ENCODE assay signal across 31 mouse cellular contexts in the genomic region with DNA sequence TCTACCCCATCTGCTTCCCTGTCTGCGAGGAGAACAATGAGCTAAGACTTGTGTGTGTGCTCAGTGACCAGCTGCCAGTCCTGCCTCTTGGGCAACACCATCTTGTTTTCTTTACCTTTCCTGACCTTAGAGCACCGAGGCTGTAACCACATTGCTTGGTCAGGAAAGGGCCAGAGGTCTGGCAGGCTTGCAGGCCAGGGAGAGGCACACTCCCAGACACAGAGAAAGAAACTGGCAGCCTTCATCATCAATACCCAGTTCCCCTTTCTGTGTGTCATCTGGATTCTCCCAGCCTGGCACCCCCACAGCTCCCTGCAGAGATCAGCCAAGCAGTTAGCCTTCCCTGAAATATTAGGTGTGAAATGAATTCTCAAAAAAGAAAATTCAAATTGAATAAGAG.
DNase-seq lines count a peak whose midpoint lies in the region; ATAC-seq and TF ChIP-seq lines count a peak whose summit lies in the region.
"Had no signal": no experiment of that assay in that cellular context is flagged by ENCODE, and none has a peak within 500 bp of the region (broad histone marks: within the 10 kb centered on the region; RNA-seq: fewer than 3 reads in every experiment).

No protein-coding gene starts in this region.

- H3K79me2 ChIP-seq in MEL (ENCODE audit: control insufficient read depth, insufficient read depth, low read length, poor library complexity): no peaks in the 10 kb centered on the region

- TF ChIP-seq EP300 in MEL (IDR thresholded peaks at IDR 0.05; ENCODE audit: low read depth in 1 of 2, low read length in 2 of 2): no peak

- peak; percentile 85 for DNase-seq in heart, adult 11 months
- DNase-seq in heart, adult 8-10 months (ENCODE audit: low spot score): no peak
- peak; percentile 14 to 47 for DNase-seq in lung, adult 18-20 months
- DNase-seq in lung, postnatal 14 days: no peak
- DNase-seq in MEL (ENCODE audit: low read depth, low spot score): peak; percentile 20
- no peak for DNase-seq in heart, adult 18-20 months
- no peak for DNase-seq in hindbrain, embryonic 11.5 days (ENCODE audit: low spot score)
- DNase-seq: adrenal gland, postnatal 10 days; B cell, adult 2 months; cerebellum, adult 9-10 months; gastrocnemius, postnatal 14 days; heart, adult 2 months; heart, postnatal 10 days; kidney, adult 18-20 months; kidney, postnatal 25 days; right cerebral cortex, postnatal 25 days; thymus, adult 18-20 months; thymus, postnatal 36 days had no signal

- no peaks in the 10 kb centered on the region for H3K9me3 ChIP-seq in MEL (replicated peaks; ENCODE audit: insufficient read depth, low read length)
- H3K9me3 ChIP-seq in hindbrain, embryonic 11.5 days (ENCODE audit: control insufficient read depth, low read length): no peaks in the 10 kb centered on the region
- H3K9me3 ChIP-seq: embryonic facial prominence, embryonic 10.5 days; embryonic facial prominence, embryonic 15.5 days; forebrain, embryonic 13.5 days; heart, embryonic 13.5 days; kidney, embryonic 15.5 days; limb, embryonic 10.5 days; limb, embryonic 15.5 days; lung, embryonic 15.5 days had no signal

- no peak overlapping the region for H3K9ac ChIP-seq in MEL (ENCODE audit: control insufficient read depth, low read depth, low read length, poor library complexity, severe bottlenecking)
- no peak overlapping the region for H3K9ac ChIP-seq in hindbrain, embryonic 11.5 days (ENCODE audit: low read depth, low read length)
- H3K9ac ChIP-seq: embryonic facial prominence, embryonic 15.5 days; forebrain, embryonic 13.5 days; heart, embryonic 13.5 days; kidney, embryonic 15.5 days; limb, embryonic 15.5 days; lung, embryonic 15.5 days had no signal

- peaks cover 0 to 8% of the 10 kb centered on the region in 2 experiments; a peak in 2 of 4 replicates for H3K36me3 ChIP-seq in MEL (ENCODE audit: control insufficient read depth in 1 of 2, insufficient read depth in 2 of 2, low read length in 2 of 2)
- H3K36me3 ChIP-seq in hindbrain, embryonic 11.5 days (ENCODE audit: control insufficient read depth, insufficient read depth, low read length): no peaks in the 10 kb centered on the region
- H3K36me3 ChIP-seq: embryonic facial prominence, embryonic 10.5 days; embryonic facial prominence, embryonic 15.5 days; heart, embryonic 13.5 days; hindbrain, embryonic 10.5 days; kidney, embryonic 15.5 days; limb, embryonic 10.5 days; limb, embryonic 15.5 days; lung, embryonic 15.5 days had no signal

- peaks cover 5 to 15% of the 10 kb centered on the region in 2 experiments; a peak in 3 of 4 replicates for H3K4me1 ChIP-seq in MEL (ENCODE audit: control insufficient read depth in 1 of 2, insufficient read depth in 2 of 2, low read length in 2 of 2)
- no peaks in the 10 kb centered on the region for H3K4me1 ChIP-seq in hindbrain, embryonic 11.5 days (replicated peaks; ENCODE audit: control insufficient read depth, insufficient read depth, low read length)
- H3K4me1 ChIP-seq: embryonic facial prominence, embryonic 15.5 days; forebrain, embryonic 13.5 days; heart, embryonic 13.5 days; hindbrain, embryonic 10.5 days; limb, embryonic 10.5 days; limb, embryonic 15.5 days; lung, embryonic 15.5 days had no signal

- no peak for TF ChIP-seq POLR2A in MEL (IDR thresholded peaks at IDR 0.05; ENCODE audit: control insufficient read depth in 1 of 2, insufficient read depth in 1 of 2, low read depth in 1 of 2, low read length in 2 of 2, poor library complexity in 1 of 2)

- no peak overlapping the region for H3K4me3 ChIP-seq in MEL (ENCODE audit: control insufficient read depth in 1 of 2, insufficient read depth in 1 of 2, low read depth in 2 of 2, low read length in 2 of 2)
- no peak overlapping the region for H3K4me3 ChIP-seq in hindbrain, embryonic 11.5 days (ENCODE audit: low read depth, low read length)
- H3K4me3 ChIP-seq: embryonic facial prominence, embryonic 10.5 days; embryonic facial prominence, embryonic 15.5 days; forebrain, embryonic 13.5 days; heart, adult 2 months; heart, embryonic 13.5 days; hindbrain, embryonic 10.5 days; kidney, embryonic 15.5 days; limb, embryonic 10.5 days; limb, embryonic 15.5 days; lung, embryonic 15.5 days had no signal

- peak; percentile 97 for ATAC-seq in granulocyte monocyte progenitor cell, adult 5-6 weeks (replicated peaks; ENCODE audit: poor library complexity, severe bottlenecking)
- no peak for ATAC-seq in hindbrain, embryonic 11.5 days (ENCODE audit: low FRiP score)
- ATAC-seq: forebrain, embryonic 13.5 days; hindbrain, embryonic 16.5 days; midbrain, embryonic 16.5 days had no signal

- H3K27me3 ChIP-seq in MEL (ENCODE audit: control insufficient read depth in 1 of 2, insufficient read depth in 2 of 2, low read length in 2 of 2): no peaks in the 10 kb centered on the region
- H3K27me3 ChIP-seq in hindbrain, embryonic 11.5 days (ENCODE audit: control insufficient read depth, insufficient read depth, low read length): peaks cover 2% of the 10 kb centered on the region; the same call in 1 of the 2 replicates
- H3K27me3 ChIP-seq: lung, embryonic 15.5 days had no signal

- WGBS in hindbrain, embryonic 11.5 days: 36% methylated on average over 1 of the region's 2 CpGs

- TF ChIP-seq CTCF in MEL (IDR thresholded peaks at IDR 0.05 in 2 of 3, conservative IDR thresholded peaks at IDR 0.05 in 1 of 3; ENCODE audit: control insufficient read depth in 1 of 3, insufficient read depth in 1 of 3, low read depth in 2 of 3, low read length in 3 of 3, poor library complexity in 1 of 3, severe bottlenecking in 1 of 3): no peak

- H3K27ac ChIP-seq in MEL (ENCODE audit: control insufficient read depth, low read depth, low read length): no peak overlapping the region
- no peak overlapping the region for H3K27ac ChIP-seq in hindbrain, embryonic 11.5 days (ENCODE audit: low read depth, low read length)
- H3K27ac ChIP-seq: embryonic facial prominence, embryonic 10.5 days; embryonic facial prominence, embryonic 15.5 days; forebrain, embryonic 13.5 days; heart, adult 2 months; heart, embryonic 13.5 days; hindbrain, embryonic 10.5 days; kidney, embryonic 15.5 days; limb, embryonic 10.5 days; limb, embryonic 15.5 days; lung, embryonic 15.5 days had no signal

- TF ChIP-seq RAD21 in MEL (IDR thresholded peaks at IDR 0.05; ENCODE audit: low read depth, low read length): no peak

- H3K4me2 ChIP-seq in hindbrain, embryonic 11.5 days (replicated peaks; ENCODE audit: low read depth, low read length): no peak overlapping the region
- H3K4me2 ChIP-seq: embryonic facial prominence, embryonic 15.5 days; forebrain, embryonic 13.5 days; heart, embryonic 13.5 days; kidney, embryonic 15.5 days; limb, embryonic 15.5 days; lung, embryonic 15.5 days; midbrain, embryonic 11.5 days had no signal

TF ChIP-seq in MEL, 35 proteins besides CTCF, POLR2A, EP300 and RAD21:
- TF ChIP-seq MYC (IDR thresholded peaks at IDR 0.05; ENCODE audit: low read depth, low read length) (no peak), JUND (IDR thresholded peaks at IDR 0.05; ENCODE audit: low read depth, low read length) (no peak), MAFK (IDR thresholded peaks at IDR 0.05; ENCODE audit: borderline replicate concordance, low read depth, low read length) (no peak), MAX (IDR thresholded peaks at IDR 0.05; ENCODE audit: low read length) (no peak), POLR2AphosphoS2 (IDR thresholded peaks at IDR 0.05; ENCODE audit: low read length) (no peak), SIN3A (IDR thresholded peaks at IDR 0.05; ENCODE audit: low read length) (no peak), MEF2A (IDR thresholded peaks at IDR 0.05; ENCODE audit: extremely low read depth, insufficient replicate concordance, low read depth, low read length, poor library complexity, severe bottlenecking) (no peak)

Comparison
In these comparisons a context has a peak if more than half of its experiments do, and no peak if none do; other contexts are left out.
1. DNase-seq: peak in heart, adult 11 months (single experiment), lung, adult 18-20 months (2 of 2) and MEL (single experiment); none in heart, adult 8-10 months (single experiment), lung, postnatal 14 days (single experiment), heart, adult 18-20 months (0 of 2) and hindbrain, embryonic 11.5 days (single experiment).